Mouse (Mus musculus) layer of hippocampus, adult 8-10 months (tissue): Measurements from ENCODE around the gene Cdh12. TPM values are rescaled to one million over a fixed set of nuclear protein-coding genes. Genes with fewer than 3 reads are reported as not detected.

Experiments
- DNase-seq, 2 experiments: peaks; one replicate each; pipeline ENCODE4 v3.0.0; 2022; ENCODE audit warnings: low spot score in 2 of 2
- total RNA-seq, 4 experiments: library from RNA; stranded (reverse); gene quantifications; 2 replicates each; pipeline ENCODE4 v1.2.4; 2022

Cdh12 gene
- total RNA-seq, 4 experiments from 2014 or later, result 23.1 to 39.2 (median 26.0) TPM

GRCm38 (mm10) chr15:20696229-20696628, 247.2 kb downstream of the Cdh12 start:
- no peak for DNase-seq

DNA sequence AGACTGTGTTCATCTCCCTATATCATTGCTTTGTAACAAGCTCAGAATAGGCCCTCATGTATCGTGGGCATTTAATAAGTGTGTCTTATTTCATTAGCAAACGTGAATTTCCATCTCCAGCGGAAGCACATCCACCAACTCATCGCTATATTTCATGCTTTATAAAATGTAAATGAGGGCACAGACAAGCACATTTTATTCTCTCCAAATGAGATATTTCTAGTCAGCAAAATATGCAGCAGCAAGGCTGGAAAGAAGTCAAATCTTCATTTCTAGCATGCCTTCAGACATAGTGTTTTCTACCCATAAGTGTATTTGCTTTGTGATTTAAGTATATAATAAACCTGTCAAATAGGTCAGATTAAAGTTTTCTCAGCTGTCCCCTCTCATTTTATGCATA, 262.8 kb downstream of the Cdh12 start:
- no peak for DNase-seq

- DNase-seq, result no peak
Observed at GRCm38 (mm10) chr15:20772289-20772688, 323.2 kb downstream of the Cdh12 start.

GRCm38 (mm10) chr15:20773423-20773822, 324.4 kb downstream of the Cdh12 start:
- no peak for DNase-seq

- no peak for DNase-seq
Observed at GRCm38 (mm10) chr15:20796999-20797398, 347.9 kb downstream of the Cdh12 start.

- DNase-seq, result no peak
Observed at GRCm38 (mm10) chr15:20798541-20798940, 349.5 kb downstream of the Cdh12 start.

GRCm38 (mm10) chr15:20835887-20836286, 386.8 kb downstream of the Cdh12 start:
- DNase-seq, result no peak

DNA sequence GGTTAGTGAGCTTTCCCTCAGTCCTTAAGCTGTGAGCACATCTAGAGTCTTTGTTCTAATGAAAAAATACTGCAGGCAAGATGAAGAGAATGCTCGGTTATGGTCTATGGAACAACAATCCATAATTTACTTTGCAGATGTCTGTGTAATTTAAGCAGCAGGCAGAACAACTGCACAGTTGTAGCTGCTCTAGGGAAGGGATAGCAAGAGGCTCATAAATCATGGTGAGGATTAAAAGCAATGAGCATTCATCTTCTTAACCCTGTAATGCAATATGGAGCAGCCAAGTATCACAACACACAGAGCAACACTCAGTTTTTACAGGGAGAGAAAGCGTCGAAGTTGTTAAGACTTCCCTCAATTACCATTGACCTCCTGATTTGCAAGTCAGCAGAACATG, 387.9 kb downstream of the Cdh12 start:
- DNase-seq, result no peak

DNA sequence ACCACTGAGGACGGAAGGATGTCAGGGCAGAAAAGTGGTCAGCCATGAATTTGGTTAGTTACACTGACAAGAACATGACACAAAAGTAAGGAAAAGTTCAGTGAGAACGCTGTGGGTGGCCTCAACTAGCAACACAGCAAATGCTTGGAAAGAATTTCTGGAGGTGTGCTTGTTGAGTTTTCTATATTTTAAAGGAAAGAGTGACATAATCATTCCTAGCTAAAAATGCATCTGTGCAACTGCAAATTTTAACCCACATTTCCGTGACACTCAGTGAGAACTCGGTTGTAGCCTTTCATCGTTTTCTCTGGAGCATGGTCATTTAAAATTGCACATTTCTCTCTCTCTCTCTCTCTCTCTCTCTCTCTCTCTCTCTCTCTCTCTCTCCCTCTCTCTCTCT, 392.4 kb downstream of the Cdh12 start:
- no peak for DNase-seq

DNA sequence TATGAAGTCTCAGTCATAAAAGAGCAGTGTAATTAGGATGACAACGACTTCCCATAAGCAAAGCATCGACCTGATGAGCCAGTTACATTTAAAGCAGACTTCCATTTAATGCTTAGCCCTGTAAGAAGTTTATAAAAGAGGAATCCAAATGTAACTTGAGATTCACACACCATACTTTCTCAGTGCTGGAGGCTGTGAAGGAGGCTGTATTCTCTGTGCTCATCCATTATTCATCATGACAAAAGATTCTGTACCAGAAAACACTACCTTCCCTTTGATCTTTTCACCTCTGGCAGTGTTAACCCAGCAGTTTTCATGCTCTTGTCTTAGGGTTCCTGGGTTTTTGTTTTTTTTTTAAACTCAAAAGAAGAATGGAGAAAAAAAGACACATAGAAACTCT, 414.0 kb downstream of the Cdh12 start:
- no peak for DNase-seq

GRCm38 (mm10) chr15:20872518-20872917, 423.5 kb downstream of the Cdh12 start:
- no peak for DNase-seq

GRCm38 (mm10) chr15:20876993-20877392, 427.9 kb downstream of the Cdh12 start:
- no peak for DNase-seq

DNA sequence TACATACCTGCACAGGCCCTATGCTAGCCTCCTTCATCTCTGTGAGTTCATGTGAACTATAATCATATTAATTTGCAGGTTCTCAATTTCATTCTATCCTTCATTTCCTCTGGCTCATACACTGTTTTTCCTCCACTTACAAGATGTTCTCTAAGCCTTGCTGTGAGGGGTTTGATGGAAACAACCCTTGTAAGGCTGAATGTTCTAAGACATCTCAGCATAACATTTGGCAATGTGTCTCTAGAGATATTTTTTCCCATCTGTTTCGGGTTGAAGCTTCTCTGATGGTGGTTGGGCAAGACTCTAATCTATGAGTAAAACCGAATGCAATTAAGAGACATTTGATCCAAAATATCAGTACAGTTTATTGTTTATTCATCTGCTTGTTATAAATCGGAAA, 444.4 kb downstream of the Cdh12 start:
- DNase-seq, result no peak

DNA sequence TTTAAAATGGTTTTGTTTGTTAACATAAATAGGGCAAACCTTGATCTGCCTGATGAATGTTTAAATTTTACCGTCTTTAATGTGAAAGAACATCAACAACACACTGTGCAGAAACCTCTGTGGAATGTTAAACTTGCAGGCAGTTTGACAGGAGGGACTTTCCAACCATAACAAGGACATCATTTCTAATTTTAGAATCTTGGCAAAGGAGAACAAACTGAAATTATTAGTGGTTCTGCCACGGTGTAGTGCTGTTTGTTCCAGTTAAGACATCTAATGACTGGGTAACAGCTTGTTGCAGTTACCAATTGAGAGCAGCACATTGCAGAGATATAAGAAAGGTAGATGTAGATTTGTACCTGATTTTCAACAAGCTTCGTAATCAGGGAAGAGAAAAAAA, 453.5 kb downstream of the Cdh12 start:
- no peak for DNase-seq

GRCm38 (mm10) chr15:20928221-20928620, 479.2 kb downstream of the Cdh12 start:
- DNase-seq, result no peak

GRCm38 (mm10) chr15:20944000-20944399, 494.9 kb downstream of the Cdh12 start:
- no peak for DNase-seq

DNA sequence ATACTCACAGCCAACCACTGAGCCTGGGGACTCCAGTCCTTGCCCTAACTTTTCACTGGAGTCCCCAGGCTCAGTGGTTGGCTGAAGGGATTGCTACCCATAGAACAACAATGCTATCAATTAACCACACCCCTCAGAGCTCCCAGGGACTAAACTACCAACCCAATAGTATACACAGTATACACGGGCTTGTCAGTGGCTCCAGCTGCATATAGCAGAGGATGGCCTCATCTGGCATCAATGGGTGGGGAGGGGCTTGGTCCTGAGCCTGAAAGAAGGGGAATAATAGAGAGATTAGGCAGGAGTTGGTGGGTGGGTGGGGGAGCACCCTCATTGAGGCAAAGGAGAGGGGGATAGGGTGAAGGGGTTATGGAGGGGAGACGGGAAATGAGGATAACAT, 518.4 kb downstream of the Cdh12 start:
- DNase-seq, result no peak

DNA sequence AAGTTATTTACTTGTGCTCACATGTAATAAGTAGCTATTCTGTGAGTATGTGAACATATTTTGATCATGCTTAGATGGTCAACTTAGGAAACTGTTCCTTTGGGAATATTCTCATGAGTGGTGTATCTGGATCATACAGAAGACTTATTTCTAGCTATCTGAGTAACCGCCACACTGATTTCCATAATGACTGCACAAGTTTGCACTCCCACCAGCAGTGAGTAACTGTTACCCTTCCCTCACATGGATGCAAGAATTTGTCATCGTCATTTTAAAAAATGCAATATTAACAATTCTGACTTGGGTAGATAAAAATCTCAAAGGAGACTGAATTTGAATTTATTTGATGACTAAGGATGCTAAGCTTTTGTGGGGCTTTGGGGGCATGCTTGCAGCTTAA, 522.0 kb downstream of the Cdh12 start:
- no peak for DNase-seq

GRCm38 (mm10) chr15:21000541-21000940, 551.5 kb downstream of the Cdh12 start:
- no peak for DNase-seq

DNA sequence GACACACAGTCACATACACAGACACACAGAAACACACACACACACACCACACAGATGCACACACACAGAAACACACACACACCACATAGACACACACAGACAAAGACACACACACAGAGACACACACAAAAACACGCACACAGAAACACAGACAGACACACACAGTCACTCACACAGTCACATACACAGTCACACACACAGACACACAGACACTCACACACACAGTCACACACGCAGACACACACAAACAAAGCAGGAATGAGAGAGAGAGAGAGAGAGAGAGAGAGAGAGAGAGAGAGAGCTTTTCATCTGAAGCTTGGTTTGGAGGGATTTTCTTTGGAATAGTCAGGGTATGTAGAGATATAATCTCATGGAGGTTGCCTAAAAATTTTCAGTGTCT, 558.9 kb downstream of the Cdh12 start:
- DNase-seq, result no peak

DNA sequence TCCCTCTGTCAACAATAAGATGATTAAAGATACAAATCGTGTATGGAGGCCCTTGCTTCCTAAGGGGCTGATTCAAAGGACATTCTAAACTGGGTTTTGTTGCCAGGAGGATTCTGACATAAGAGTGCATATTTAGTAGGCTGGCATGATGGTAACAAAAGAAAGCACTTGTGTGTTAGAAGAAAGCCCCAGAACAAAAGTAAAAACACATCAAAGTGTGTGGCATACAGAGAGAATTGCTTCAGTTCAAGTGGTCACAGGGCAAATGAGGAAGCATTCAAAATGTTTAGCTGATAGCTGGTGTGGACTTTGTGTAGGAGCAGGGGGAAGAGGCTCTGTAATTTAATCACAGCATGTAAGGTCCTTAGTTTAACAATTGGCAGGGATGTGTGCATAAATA, 559.4 kb downstream of the Cdh12 start:
- no peak for DNase-seq

- DNase-seq, result no peak
Observed at GRCm38 (mm10) chr15:21008969-21009368, 559.9 kb downstream of the Cdh12 start.

GRCm38 (mm10) chr15:21063683-21064082, 614.6 kb downstream of the Cdh12 start:
- DNase-seq, result no peak

- DNase-seq, result no peak
Observed at GRCm38 (mm10) chr15:21069264-21069663, 620.2 kb downstream of the Cdh12 start.
